Mouse (Mus musculus) stomach, adult 2 months (tissue): ENCODE data around the gene Rbm46. TPM values are rescaled to one million over a fixed set of nuclear protein-coding genes. Genes with fewer than 3 reads are reported as not detected.

Experiments used
- polyA plus RNA-seq: library from polyadenylated mRNA; depleted of rRNA; stranded (reverse); fragments of >200 nt; gene quantifications from 2 replicates; pipeline ENCODE4 v1.2.3, GENCODE M21; 2012; rRNA removed

The Rbm46 gene
- polyA plus RNA-seq = not detected in 2 replicates

DNA sequence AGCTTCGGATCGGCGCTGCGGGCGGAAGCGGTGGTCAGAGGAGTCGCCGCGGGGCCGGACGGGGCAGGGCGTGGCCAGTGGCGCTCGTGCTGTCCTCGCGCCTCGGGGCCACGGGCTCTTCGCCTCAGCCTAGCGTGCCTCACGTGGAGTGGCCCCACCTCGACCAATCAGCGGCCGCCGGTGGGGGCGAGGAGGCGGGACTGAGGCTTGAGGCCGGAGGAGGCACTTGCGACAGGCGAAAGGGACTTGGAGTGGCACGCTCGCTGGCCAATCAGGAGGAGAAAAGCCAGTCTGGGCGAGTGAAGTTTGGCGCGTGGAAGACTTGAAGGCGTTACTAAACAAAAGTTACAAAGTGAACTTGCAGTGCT lies at the start of gene Rbm46:
Gene Rbm46, minus strand, starts transcription at position 112 of the 368 bp plus-strand sequence.

GRCm38 (mm10) chr3:82903613-82904205 lies 27.4 kb upstream of the Rbm46 start, which contains the start of gene Lrat:
Gene Lrat (minus strand): TSS chr3:82903973.

Other genes with a start within 250 kb of the Rbm46 start
- gene Lrat, start 27.5 kb upstream of the Rbm46 start, polyA plus RNA-seq = not detected in 2 replicates
- 0.21 TPM in 1 of 2 replicates, not detected in the other for gene Fgg, start 131.2 kb upstream of the Rbm46 start, polyA plus RNA-seq
- gene Fga, start 149.6 kb upstream of the Rbm46 start, polyA plus RNA-seq = 0.06 TPM in 1 of 2 replicates, not detected in the other
- not detected in 2 replicates for gene Fgb, start 173.4 kb upstream of the Rbm46 start, polyA plus RNA-seq
- gene Plrg1, start 179.0 kb upstream of the Rbm46 start, polyA plus RNA-seq = 5.8 and 6.6 TPM in 2 replicates